Mouse (Mus musculus): ENCODE data around the gene Plekho2. TPM values are rescaled to one million over a fixed set of nuclear protein-coding genes. Genes with fewer than 3 reads are reported as not detected.

The Plekho2 gene
- polyA plus RNA-seq, 1 experiment from 2014 or later, result 20.3 TPM

GRCm38 (mm10) chr9:65535191-65535722 lies 44.6 kb downstream of the Plekho2 start:
- no peak overlapping the region for H3K4me3 ChIP-seq (ENCODE audit: low read depth, low read length)
- ATAC-seq, result peak; percentile 57
- H3K9me3 ChIP-seq (ENCODE audit: low read length), result no peaks in the 10 kb centered on the region
- H3K9ac ChIP-seq (replicated peaks; ENCODE audit: low read depth), result no peak overlapping the region
- no peaks in the 10 kb centered on the region for H3K27me3 ChIP-seq (replicated peaks; ENCODE audit: insufficient read depth, low read length)
- 52% methylated on average over 3 of the region's 3 CpGs for WGBS
- peak; percentile 56 for DNase-seq (ENCODE audit: low spot score)
- TF ChIP-seq EP300 (IDR thresholded peaks at IDR 0.05) (no peak), CTCF (IDR thresholded peaks at IDR 0.05) (no peak)
- no peak overlapping the region for H3K4me2 ChIP-seq (replicated peaks; ENCODE audit: low read depth, low read length)
- H3K4me1 ChIP-seq (ENCODE audit: insufficient read depth, low read depth, low read length), result no peaks in the 10 kb centered on the region
- H3K27ac ChIP-seq (ENCODE audit: low read length), result no peak overlapping the region
- no peaks in the 10 kb centered on the region for H3K36me3 ChIP-seq (ENCODE audit: insufficient read depth, low read length)

GRCm38 (mm10) chr9:65534111-65534510 lies 45.7 kb downstream of the Plekho2 start:
- no peaks in the 10 kb centered on the region for H3K9me3 ChIP-seq (ENCODE audit: low read length)
- no peaks in the 10 kb centered on the region for H3K27me3 ChIP-seq (replicated peaks; ENCODE audit: insufficient read depth, low read length)
- no peak for DNase-seq (ENCODE audit: low spot score)
- TF ChIP-seq EP300 (IDR thresholded peaks at IDR 0.05) (no peak), CTCF (IDR thresholded peaks at IDR 0.05) (no peak)
- ATAC-seq, result no peak
- no peak overlapping the region for H3K27ac ChIP-seq (ENCODE audit: low read length)
- H3K4me1 ChIP-seq (ENCODE audit: insufficient read depth, low read depth, low read length), result no peaks in the 10 kb centered on the region
- H3K9ac ChIP-seq (replicated peaks; ENCODE audit: low read depth), result no peak overlapping the region
- 78% methylated on average over 3 of the region's 3 CpGs for WGBS
- no peak overlapping the region for H3K4me2 ChIP-seq (replicated peaks; ENCODE audit: low read depth, low read length)
- no peaks in the 10 kb centered on the region for H3K36me3 ChIP-seq (ENCODE audit: insufficient read depth, low read length)
- no peak overlapping the region for H3K4me3 ChIP-seq (ENCODE audit: low read depth, low read length)

GRCm38 (mm10) chr9:65532986-65533385 lies 46.9 kb downstream of the Plekho2 start:
- Histone ChIP-seq H3K9me3 (ENCODE audit: low read length) (no peaks in the 10 kb centered on the region), H3K36me3 (ENCODE audit: insufficient read depth, low read length) (no peaks in the 10 kb centered on the region), H3K27ac (ENCODE audit: low read length) (no peak overlapping the region), H3K4me2 (replicated peaks; ENCODE audit: low read depth, low read length) (no peak overlapping the region), H3K4me1 (ENCODE audit: insufficient read depth, low read depth, low read length) (no peaks in the 10 kb centered on the region), H3K9ac (replicated peaks; ENCODE audit: low read depth) (no peak overlapping the region), H3K4me3 (ENCODE audit: low read depth, low read length) (no peak overlapping the region), H3K27me3 (replicated peaks; ENCODE audit: insufficient read depth, low read length) (no peaks in the 10 kb centered on the region)
- ATAC-seq (no peak), DNase-seq (ENCODE audit: low spot score) (no peak)
- TF ChIP-seq EP300 (IDR thresholded peaks at IDR 0.05) (no peak), CTCF (IDR thresholded peaks at IDR 0.05) (no peak)
- WGBS, result 61% methylated on average over 8 of the region's 8 CpGs

GRCm38 (mm10) chr9:65531283-65531682 lies 48.6 kb downstream of the Plekho2 start:
- H3K4me2 ChIP-seq (replicated peaks; ENCODE audit: low read depth, low read length), result no peak overlapping the region
- DNase-seq (ENCODE audit: low spot score), result no peak
- H3K27ac ChIP-seq (ENCODE audit: low read length), result no peak overlapping the region
- H3K4me1 ChIP-seq (ENCODE audit: insufficient read depth, low read depth, low read length), result no peaks in the 10 kb centered on the region
- ATAC-seq, result no peak
- no peaks in the 10 kb centered on the region for H3K36me3 ChIP-seq (ENCODE audit: insufficient read depth, low read length)
- TF ChIP-seq EP300 (IDR thresholded peaks at IDR 0.05) (no peak), CTCF (IDR thresholded peaks at IDR 0.05) (no peak)
- WGBS, result 76% methylated on average over 5 of the region's 5 CpGs
- no peak overlapping the region for H3K9ac ChIP-seq (replicated peaks; ENCODE audit: low read depth)
- H3K9me3 ChIP-seq (ENCODE audit: low read length), result no peaks in the 10 kb centered on the region
- H3K27me3 ChIP-seq (replicated peaks; ENCODE audit: insufficient read depth, low read length), result no peaks in the 10 kb centered on the region
- H3K4me3 ChIP-seq (ENCODE audit: low read depth, low read length), result no peak overlapping the region

DNA sequence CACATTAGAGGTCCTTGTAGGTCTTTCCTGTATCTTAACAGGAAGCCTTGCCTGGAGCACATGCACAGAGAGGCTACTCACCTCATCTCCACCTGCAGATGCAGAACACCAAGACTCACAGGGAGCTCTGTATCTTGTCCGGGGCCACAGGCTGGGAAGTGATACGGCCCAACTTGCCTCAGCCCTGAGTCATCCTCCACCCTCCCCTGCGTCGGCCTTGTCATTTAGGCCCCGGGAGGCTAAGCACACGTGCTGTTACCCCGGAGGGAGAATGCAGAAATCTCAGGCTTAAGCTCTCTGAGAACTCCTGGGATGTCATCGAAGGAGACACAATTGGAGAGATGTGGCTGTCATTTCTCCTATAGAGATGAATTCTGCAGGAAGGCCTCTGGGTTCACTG lies 50.2 kb downstream of the Plekho2 start:
- H3K9ac ChIP-seq (replicated peaks; ENCODE audit: low read depth), result no peak overlapping the region
- H3K9me3 ChIP-seq (ENCODE audit: low read length), result no peaks in the 10 kb centered on the region
- no peak overlapping the region for H3K4me3 ChIP-seq (ENCODE audit: low read depth, low read length)
- H3K36me3 ChIP-seq (ENCODE audit: insufficient read depth, low read length), result no peaks in the 10 kb centered on the region
- H3K4me1 ChIP-seq (ENCODE audit: insufficient read depth, low read depth, low read length), result no peaks in the 10 kb centered on the region
- no peak for DNase-seq (ENCODE audit: low spot score)
- no peak overlapping the region for H3K4me2 ChIP-seq (replicated peaks; ENCODE audit: low read depth, low read length)
- TF ChIP-seq EP300 (IDR thresholded peaks at IDR 0.05) (no peak), CTCF (IDR thresholded peaks at IDR 0.05) (no peak)
- no peak overlapping the region for H3K27ac ChIP-seq (ENCODE audit: low read length)
- no peak for ATAC-seq
- 66% methylated on average over 8 of the region's 8 CpGs for WGBS
- no peaks in the 10 kb centered on the region for H3K27me3 ChIP-seq (replicated peaks; ENCODE audit: insufficient read depth, low read length)

- DNase-seq (ENCODE audit: low spot score), result no peak
- Histone ChIP-seq H3K9me3 (ENCODE audit: low read length) (no peaks in the 10 kb centered on the region), H3K4me2 (replicated peaks; ENCODE audit: low read depth, low read length) (no peak overlapping the region), H3K4me1 (ENCODE audit: insufficient read depth, low read depth, low read length) (no peaks in the 10 kb centered on the region), H3K27me3 (replicated peaks; ENCODE audit: insufficient read depth, low read length) (no peaks in the 10 kb centered on the region), H3K4me3 (ENCODE audit: low read depth, low read length) (no peak overlapping the region), H3K9ac (replicated peaks; ENCODE audit: low read depth) (no peak overlapping the region), H3K27ac (ENCODE audit: low read length) (no peak overlapping the region), H3K36me3 (ENCODE audit: insufficient read depth, low read length) (no peaks in the 10 kb centered on the region)
- no peak for ATAC-seq
- no peak for TF ChIP-seq EP300 (IDR thresholded peaks at IDR 0.05)
- TF ChIP-seq CTCF (IDR thresholded peaks at IDR 0.05), result no peak
- 59% methylated on average over 6 of the region's 6 CpGs for WGBS
Observed at GRCm38 (mm10) chr9:65528417-65529038, 51.3 kb downstream of the Plekho2 start.
